Mouse (Mus musculus) liver, embryonic 16.5 days (tissue): ENCODE data around the gene Rnf128. TPM values are rescaled to one million over a fixed set of nuclear protein-coding genes. Genes with fewer than 3 reads are reported as not detected.

ENCODE experiments used
- ATAC-seq: fragments of 200-750 bp; cut with Nextera tagmentation; 2 replicates; pipeline ENCODE4 v1.8.0; 2017; ENCODE audit warnings: low read depth, mild to moderate bottlenecking, moderate number of reproducible peaks, moderate library complexity
- H3K27ac ChIP-seq: fragments of 300-500 bp; sonication (generic); 2 replicates; pipeline ENCODE4 v1.5.1; 2014; ENCODE audit warnings: mild to moderate bottlenecking, low read length
- H3K27me3 ChIP-seq: fragments of 300-500 bp; sonication (generic); 2 replicates; pipeline ENCODE4 v1.6.1; 2014; ENCODE audit warnings: low read depth, low read length, mixed read lengths; ENCODE audit not compliant: control insufficient read depth, insufficient read depth
- H3K36me3 ChIP-seq: fragments of 300-500 bp; sonication (generic); 2 replicates; pipeline ENCODE4 v1.6.1; 2014; ENCODE audit warnings: mild to moderate bottlenecking; ENCODE audit not compliant: control insufficient read depth, insufficient read depth
- H3K4me1 ChIP-seq: fragments of 300-500 bp; sonication (generic); 2 replicates; pipeline ENCODE4 v1.6.1; 2014; ENCODE audit warnings: low read depth, low read length, mixed read lengths; ENCODE audit not compliant: control insufficient read depth
- H3K4me2 ChIP-seq: fragments of 300-500 bp; sonication (generic); 2 replicates; pipeline ENCODE4 v1.6.1; 2014; ENCODE audit warnings: low read depth, low read length, mixed read lengths
- H3K4me3 ChIP-seq: fragments of 300-500 bp; sonication (generic); 2 replicates; pipeline ENCODE4 v1.5.1; 2014; ENCODE audit warnings: low read depth, mild to moderate bottlenecking, low read length
- H3K9ac ChIP-seq: fragments of 300-500 bp; sonication (generic); 2 replicates; pipeline ENCODE4 v1.6.1; 2014; ENCODE audit warnings: low read depth, low read length
- H3K9me3 ChIP-seq: fragments of 300-500 bp; sonication (generic); replicated peaks from 2 replicates; pipeline ENCODE4 v1.6.1; 2016; ENCODE audit warnings: low read length; ENCODE audit not compliant: control insufficient read depth
- WGBS: fragments of 180-500 bp; shearing (Covaris S2); extraction: QIAGEN DNeasy Blood & Tissue Kit; methylation state at CpG from one replicate; pipeline ENCODE4 v1.1.7; 2014; ENCODE audit not compliant: insufficient replicate concordance; 5-methylcytosine and 5-hydroxymethylcytosine counted together
- polyA plus RNA-seq: library from polyadenylated mRNA; unstranded; fragments of >200 nt; fragmentation: Nextera tagmentation; extraction: Ambion mirVana; gene quantifications from 2 replicates; pipeline ENCODE4 v1.2.1, GENCODE M21; 2015

Rnf128 gene
- polyA plus RNA-seq, 1 experiment from 2014 or later = 74.7 TPM

DNA sequence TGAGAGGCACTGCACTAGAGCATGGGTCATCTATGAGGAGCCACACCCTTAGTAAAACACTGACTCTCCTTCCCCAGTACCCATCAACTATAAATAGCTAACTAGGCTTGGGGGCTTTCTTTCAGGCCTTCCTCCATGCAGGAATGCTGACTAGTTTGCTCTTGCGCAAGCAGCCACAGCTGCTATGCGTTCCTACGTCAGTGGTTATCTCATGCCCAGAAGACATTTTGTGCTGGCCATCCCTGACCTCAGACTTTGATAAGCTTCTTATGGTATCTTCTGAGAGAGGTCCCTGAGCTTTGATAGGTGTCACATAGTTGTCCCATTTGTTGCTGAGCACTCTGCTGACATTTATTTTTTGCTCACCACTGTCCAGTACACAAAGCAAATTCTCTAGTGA is 90.2 kb downstream of the Rnf128 start:
- no peak overlapping the region for H3K27ac ChIP-seq
- WGBS = 29% methylated on average over 3 of the region's 3 CpGs
- no peaks in the 10 kb centered on the region for H3K36me3 ChIP-seq
- H3K4me2 ChIP-seq = no peak overlapping the region
- no peak overlapping the region for H3K9ac ChIP-seq
- no peaks in the 10 kb centered on the region for H3K27me3 ChIP-seq
- no peak overlapping the region for H3K4me3 ChIP-seq
- ATAC-seq = peak; percentile 78
- peaks cover 3% of the 10 kb centered on the region for H3K4me1 ChIP-seq
- no peaks in the 10 kb centered on the region for H3K9me3 ChIP-seq

DNA sequence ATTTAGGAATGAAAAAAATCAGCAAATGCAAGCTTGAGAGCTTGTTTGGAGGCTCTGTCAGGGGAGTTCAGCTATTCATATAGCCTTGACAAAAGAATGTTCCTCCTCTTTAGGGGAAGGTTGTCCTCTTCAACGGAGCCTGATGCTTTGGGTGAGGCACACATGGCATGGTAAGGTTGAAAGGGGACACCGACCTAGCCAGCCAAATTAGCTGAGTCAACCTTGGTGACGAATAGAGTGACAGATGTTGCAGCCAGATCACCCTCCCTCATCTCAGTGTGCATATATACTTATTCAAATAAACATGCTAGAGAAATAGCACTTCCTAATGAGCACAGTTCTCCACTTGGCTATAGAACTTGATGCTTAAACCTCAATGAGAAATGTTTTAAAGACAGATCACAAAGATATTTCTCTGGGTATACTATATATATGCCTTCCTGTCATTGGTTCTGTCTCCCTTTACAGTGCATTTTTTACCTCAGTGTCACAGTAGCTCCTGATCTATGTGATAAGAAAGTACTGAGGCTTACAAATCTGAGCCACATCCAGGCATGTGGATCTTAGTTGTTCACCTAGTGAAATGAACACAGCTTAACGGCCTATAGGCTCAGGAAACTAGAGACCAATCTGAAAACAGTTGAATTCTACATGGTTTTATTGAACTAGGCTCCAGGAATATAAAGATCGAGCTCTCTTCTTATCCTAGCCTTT is 91.4 kb downstream of the Rnf128 start:
- Histone ChIP-seq H3K9ac (no peak overlapping the region), H3K27me3 (no peaks in the 10 kb centered on the region), H3K4me1 (peaks cover 3% of the 10 kb centered on the region), H3K27ac (no peak overlapping the region), H3K9me3 (no peaks in the 10 kb centered on the region), H3K4me3 (no peak overlapping the region), H3K36me3 (no peaks in the 10 kb centered on the region), H3K4me2 (no peak overlapping the region)
- ATAC-seq = peak; percentile 73
- 48% methylated on average over 5 of the region's 5 CpGs for WGBS

DNA sequence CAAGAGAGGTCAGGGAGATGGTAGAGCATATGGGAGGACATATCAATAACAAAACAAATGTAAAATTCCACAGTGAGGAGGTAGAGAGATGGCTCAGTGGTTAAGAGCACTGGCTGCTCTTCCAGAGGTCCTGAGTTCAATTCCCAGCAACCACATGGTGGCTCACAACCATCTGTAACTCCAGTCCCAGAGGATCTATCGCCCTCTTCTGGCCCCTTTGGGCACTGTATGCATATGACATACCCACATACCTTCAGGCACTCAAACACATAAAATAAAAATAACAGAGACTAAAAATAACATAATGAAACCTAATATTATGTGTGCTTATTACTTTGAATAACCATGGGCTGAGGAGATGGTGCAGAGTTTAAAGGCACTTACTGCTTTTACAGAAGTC is 99.0 kb downstream of the Rnf128 start:
- Histone ChIP-seq H3K4me2 (no peak overlapping the region), H3K4me1 (no peaks in the 10 kb centered on the region), H3K9ac (no peak overlapping the region), H3K9me3 (no peaks in the 10 kb centered on the region), H3K27ac (no peak overlapping the region), H3K27me3 (no peaks in the 10 kb centered on the region), H3K4me3 (no peak overlapping the region), H3K36me3 (no peaks in the 10 kb centered on the region)
- ATAC-seq = no peak
- 50% methylated on average over 1 of the region's 1 CpGs for WGBS

GRCm38 (mm10) chrX:139665829-139666228 is 102.7 kb downstream of the Rnf128 start:
- WGBS = 73% methylated on average over 2 of the region's 2 CpGs
- Histone ChIP-seq H3K9ac (no peak overlapping the region), H3K27me3 (no peaks in the 10 kb centered on the region), H3K4me1 (no peaks in the 10 kb centered on the region), H3K4me3 (no peak overlapping the region), H3K9me3 (no peaks in the 10 kb centered on the region), H3K27ac (no peak overlapping the region), H3K36me3 (no peaks in the 10 kb centered on the region), H3K4me2 (no peak overlapping the region)
- no peak for ATAC-seq

- peak overlapping the region; percentile 7; the same call in 1 of the 2 replicates for H3K27ac ChIP-seq
- no peaks in the 10 kb centered on the region for H3K4me1 ChIP-seq
- H3K27me3 ChIP-seq = no peaks in the 10 kb centered on the region
- H3K9ac ChIP-seq = peak overlapping the region; percentile 55
- peak overlapping the region; percentile 70 for H3K4me3 ChIP-seq
- peak overlapping the region; percentile 73 for H3K4me2 ChIP-seq
- no peaks in the 10 kb centered on the region for H3K36me3 ChIP-seq
- 18% methylated on average over 8 of the region's 8 CpGs for WGBS
- no peaks in the 10 kb centered on the region for H3K9me3 ChIP-seq
- peak; percentile 12 for ATAC-seq
These were observed 121.3 kb downstream of the Rnf128 start for GRCm38 (mm10) chrX:139684410-139684774.

GRCm38 (mm10) chrX:139684775-139685695 is 121.9 kb downstream of the Rnf128 start, which contains the start of gene Tbc1d8b:
Gene Tbc1d8b, plus strand, starts transcription at chrX:139684996.
- peak within 1 kb of the TSS; percentile 73 for H3K4me2 ChIP-seq
- H3K27me3 ChIP-seq = no peaks in the 10 kb centered on the region
- no peaks in the 10 kb centered on the region for H3K36me3 ChIP-seq
- peak; percentile 99 for ATAC-seq
- no peaks in the 10 kb centered on the region for H3K4me1 ChIP-seq
- H3K9ac ChIP-seq = peak within 1 kb of the TSS; percentile 68
- 11% methylated on average over 43 of the region's 43 CpGs for WGBS
- peak within 1 kb of the TSS; percentile 70 for H3K4me3 ChIP-seq
- peak within 1 kb of the TSS; percentile 7; the same call in 1 of the 2 replicates for H3K27ac ChIP-seq
- H3K9me3 ChIP-seq = no peaks in the 10 kb centered on the region

GRCm38 (mm10) chrX:139714381-139714780 is 151.3 kb downstream of the Rnf128 start, which contains the start of gene Gm15013:
Gene Gm15013, minus strand, starts transcription at chrX:139714481.
- Histone ChIP-seq H3K9ac (no peak within 1 kb of the TSS), H3K36me3 (no peaks in the 10 kb centered on the region), H3K4me3 (no peak within 1 kb of the TSS), H3K27me3 (no peaks in the 10 kb centered on the region), H3K9me3 (no peaks in the 10 kb centered on the region), H3K4me1 (no peaks in the 10 kb centered on the region), H3K27ac (no peak within 1 kb of the TSS), H3K4me2 (no peak within 1 kb of the TSS)
- ATAC-seq = no peak
- WGBS = 86% methylated on average over 8 of the region's 8 CpGs

GRCm38 (mm10) chrX:139722350-139722749 is 159.2 kb downstream of the Rnf128 start:
- H3K4me2 ChIP-seq = no peak overlapping the region
- H3K4me3 ChIP-seq = no peak overlapping the region
- H3K9me3 ChIP-seq = no peaks in the 10 kb centered on the region
- H3K4me1 ChIP-seq = no peaks in the 10 kb centered on the region
- ATAC-seq = no peak
- no peak overlapping the region for H3K27ac ChIP-seq
- 74% methylated on average over 2 of the region's 2 CpGs for WGBS
- H3K27me3 ChIP-seq = no peaks in the 10 kb centered on the region
- H3K36me3 ChIP-seq = no peaks in the 10 kb centered on the region
- no peak overlapping the region for H3K9ac ChIP-seq
